Mouse (Mus musculus) kidney, embryonic 14.5 days (tissue): ENCODE data around the gene Tbc1d10b. TPM values are rescaled to one million over a fixed set of nuclear protein-coding genes. Genes with fewer than 3 reads are reported as not detected.
"Not testable (repeated sequence)": the region's sequence is repeated elsewhere in the genome, so short reads cannot be mapped to it uniquely, and the experiment has no call there.

ENCODE experiments used
- ATAC-seq: fragments of 200-750 bp; cut with Nextera tagmentation; 2 replicates; pipeline ENCODE4 v1.8.0; 2017; ENCODE audit warnings: moderate number of reproducible peaks, mild to moderate bottlenecking, moderate TSS enrichment, moderate library complexity; ENCODE audit not compliant: low FRiP score, low TSS enrichment
- H3K27ac ChIP-seq: fragments of 300-500 bp; sonication (generic); 2 replicates; pipeline ENCODE4 v1.5.1; 2014; ENCODE audit warnings: low read depth, mild to moderate bottlenecking, low read length, moderate library complexity, mixed read lengths
- H3K27me3 ChIP-seq: fragments of 300-500 bp; sonication (generic); 2 replicates; pipeline ENCODE4 v1.6.1; 2014; ENCODE audit warnings: mild to moderate bottlenecking, low read length; ENCODE audit not compliant: control insufficient read depth, insufficient read depth
- H3K36me3 ChIP-seq: fragments of 300-500 bp; sonication (generic); 2 replicates; pipeline ENCODE4 v1.6.1; 2014; ENCODE audit warnings: low read length, mixed read lengths; ENCODE audit not compliant: control insufficient read depth, insufficient read depth
- H3K4me1 ChIP-seq: fragments of 300-500 bp; sonication (generic); 2 replicates; pipeline ENCODE4 v1.6.1; 2014; ENCODE audit warnings: low read length, mixed read lengths; ENCODE audit not compliant: control insufficient read depth, insufficient read depth
- H3K4me2 ChIP-seq: fragments of 300-500 bp; sonication (generic); replicated peaks from 2 replicates; pipeline ENCODE4 v1.6.1; 2014; ENCODE audit warnings: low read depth, mild to moderate bottlenecking, low read length
- H3K4me3 ChIP-seq: fragments of 300-500 bp; sonication (generic); 2 replicates; pipeline ENCODE4 v1.5.1; 2014; ENCODE audit warnings: mild to moderate bottlenecking, low read length
- H3K9ac ChIP-seq: fragments of 300-500 bp; sonication (generic); 2 replicates; pipeline ENCODE4 v1.6.1; 2014; ENCODE audit warnings: low read depth, mild to moderate bottlenecking, low read length, moderate library complexity
- H3K9me3 ChIP-seq: fragments of 300-500 bp; sonication (generic); 2 replicates; pipeline ENCODE4 v1.6.1; 2016; ENCODE audit warnings: low read length; ENCODE audit not compliant: control insufficient read depth
- WGBS: fragments of 180-500 bp; shearing (Covaris S2); extraction: QIAGEN DNeasy Blood & Tissue Kit; methylation state at CpG from one replicate; pipeline ENCODE4 v1.1.7; 2014; 5-methylcytosine and 5-hydroxymethylcytosine counted together
- polyA plus RNA-seq: library from polyadenylated mRNA; unstranded; fragments of >200 nt; fragmentation: Nextera tagmentation; extraction: Ambion mirVana; gene quantifications from 2 replicates; pipeline ENCODE4 v1.2.1, GENCODE M21; 2014

The Tbc1d10b gene
- polyA plus RNA-seq, result 13.5 and 19.7 TPM in 2 replicates

GRCm38 (mm10) chr7:127208295-127208552 is at the start of gene Tbc1d10b:
Gene Tbc1d10b (minus strand): TSS chr7:127208468.
- peaks cover 17% of the 10 kb centered on the region for H3K4me1 ChIP-seq
- 1% methylated on average over 33 of the region's 44 CpGs for WGBS
- H3K36me3 ChIP-seq, result peaks cover 9% of the 10 kb centered on the region
- H3K27me3 ChIP-seq, result no peaks in the 10 kb centered on the region
- peak within 1 kb of the TSS; percentile 87 for H3K4me3 ChIP-seq
- peak within 1 kb of the TSS; percentile 75 for H3K4me2 ChIP-seq
- ATAC-seq, result peak; percentile 46; the same call in 1 of the 2 replicates
- peak within 1 kb of the TSS; percentile 85 for H3K27ac ChIP-seq
- H3K9me3 ChIP-seq, result no peaks in the 10 kb centered on the region
- peak within 1 kb of the TSS; percentile 89 for H3K9ac ChIP-seq

DNA sequence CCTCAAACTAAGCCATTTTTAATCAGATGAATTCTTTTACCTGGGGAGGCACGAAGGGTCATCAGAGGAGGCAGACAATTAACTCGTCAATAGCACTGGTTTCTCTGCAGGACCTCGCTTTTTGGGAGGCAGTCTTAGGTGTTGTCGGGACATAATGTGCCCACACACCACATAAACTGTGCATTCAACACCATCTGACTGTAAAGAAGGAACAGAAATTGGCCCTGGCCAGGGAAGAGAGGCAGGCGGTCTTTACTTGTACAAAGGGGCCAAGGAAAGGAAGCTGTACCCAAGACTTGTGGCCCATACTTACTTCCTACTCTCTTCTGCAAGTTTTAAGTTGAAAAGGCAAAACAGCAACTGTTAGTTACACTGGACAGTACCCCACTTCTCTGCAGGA is 48.2 kb upstream of the Tbc1d10b start:
- Histone ChIP-seq H3K4me1 (peaks cover 12% of the 10 kb centered on the region), H3K4me2 (no peak overlapping the region), H3K27ac (no peak overlapping the region), H3K9ac (no peak overlapping the region), H3K27me3 (no peaks in the 10 kb centered on the region), H3K4me3 (no peak overlapping the region), H3K36me3 (peaks cover 16% of the 10 kb centered on the region; the same call in 1 of the 2 replicates), H3K9me3 (no peaks in the 10 kb centered on the region)
- ATAC-seq, result no peak
- 94% methylated on average over 5 of the region's 5 CpGs for WGBS

- Histone ChIP-seq H3K9me3 (no peaks in the 10 kb centered on the region), H3K36me3 (peaks cover 16% of the 10 kb centered on the region; the same call in 1 of the 2 replicates), H3K9ac (no peak overlapping the region), H3K4me2 (no peak overlapping the region), H3K27ac (no peak overlapping the region), H3K4me3 (no peak overlapping the region), H3K4me1 (peaks cover 12% of the 10 kb centered on the region), H3K27me3 (no peaks in the 10 kb centered on the region)
- 95% methylated on average over 2 of the region's 2 CpGs for WGBS
- ATAC-seq, result no peak
These were observed 47.7 kb upstream of the Tbc1d10b start for GRCm38 (mm10) chr7:127255965-127256364.

- Histone ChIP-seq H3K4me3 (peak overlapping the region; percentile 54), H3K4me2 (peak overlapping the region; percentile 85), H3K4me1 (peaks cover 12% of the 10 kb centered on the region), H3K9me3 (no peaks in the 10 kb centered on the region), H3K27ac (peak overlapping the region; percentile 93), H3K36me3 (peaks cover 21% of the 10 kb centered on the region; the same call in 1 of the 2 replicates), H3K27me3 (no peaks in the 10 kb centered on the region), H3K9ac (peak overlapping the region; percentile 73; the same call in 1 of the 2 replicates)
- no peak for ATAC-seq
- WGBS, result 12% methylated on average over 4 of the region's 4 CpGs
These were observed 46.7 kb upstream of the Tbc1d10b start for GRCm38 (mm10) chr7:127255008-127255407.

DNA sequence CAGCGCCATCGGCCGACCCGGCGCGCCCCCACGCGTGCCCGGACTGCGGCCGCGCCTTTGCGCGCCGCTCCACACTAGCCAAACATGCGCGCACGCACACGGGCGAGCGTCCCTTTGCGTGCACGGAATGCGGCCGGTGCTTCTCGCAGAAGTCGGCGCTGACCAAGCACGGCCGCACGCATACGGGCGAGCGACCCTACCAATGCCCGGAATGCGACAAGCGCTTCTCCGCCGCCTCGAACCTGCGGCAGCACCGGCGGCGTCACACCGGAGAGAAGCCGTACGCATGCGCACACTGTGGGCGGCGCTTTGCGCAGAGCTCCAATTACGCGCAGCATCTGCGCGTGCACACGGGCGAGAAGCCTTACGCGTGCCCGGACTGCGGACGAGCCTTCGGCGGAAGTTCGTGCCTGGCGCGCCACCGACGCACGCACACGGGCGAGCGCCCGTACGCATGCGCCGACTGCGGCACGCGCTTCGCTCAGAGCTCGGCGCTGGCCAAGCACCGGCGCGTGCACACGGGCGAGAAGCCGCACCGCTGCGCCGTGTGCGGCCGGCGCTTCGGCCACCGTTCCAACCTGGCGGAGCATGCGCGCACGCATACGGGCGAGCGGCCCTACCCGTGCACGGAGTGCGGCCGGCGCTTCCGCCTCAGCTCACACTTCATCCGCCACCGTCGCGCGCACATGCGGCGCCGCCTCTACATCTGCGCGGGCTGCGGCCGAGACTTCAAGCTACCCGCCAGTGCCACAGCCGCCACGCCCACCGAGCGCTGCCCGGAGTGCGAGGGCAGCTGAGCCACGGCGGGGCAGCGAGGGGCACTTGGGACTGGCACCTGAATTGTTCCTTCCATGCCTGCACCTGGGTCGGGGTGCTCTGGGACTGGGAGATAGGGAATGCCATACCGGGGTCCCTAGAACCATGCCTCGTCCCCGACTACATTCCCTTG is 45.8 kb upstream of the Tbc1d10b start:
- peak overlapping the region; percentile 85 for H3K4me2 ChIP-seq
- H3K9me3 ChIP-seq, result no peaks in the 10 kb centered on the region
- peak overlapping the region; percentile 93 for H3K27ac ChIP-seq
- H3K36me3 ChIP-seq, result peaks cover 26% of the 10 kb centered on the region; the same call in 1 of the 2 replicates
- ATAC-seq, result peak; percentile 97
- peaks cover 10% of the 10 kb centered on the region for H3K4me1 ChIP-seq
- no peaks in the 10 kb centered on the region for H3K27me3 ChIP-seq
- under 1% methylated on average over 134 of the region's 136 CpGs for WGBS
- peak overlapping the region; percentile 73 for H3K9ac ChIP-seq
- H3K4me3 ChIP-seq, result peak overlapping the region; percentile 54

- Histone ChIP-seq H3K4me1 (peaks cover 8% of the 10 kb centered on the region), H3K4me3 (peak overlapping the region; percentile 54), H3K27ac (no peak overlapping the region; the same call in 1 of the 2 replicates), H3K9me3 (no peaks in the 10 kb centered on the region), H3K4me2 (peak overlapping the region; percentile 85), H3K36me3 (peaks cover 28% of the 10 kb centered on the region; the same call in 1 of the 2 replicates), H3K9ac (peak overlapping the region; percentile 73; the same call in 1 of the 2 replicates), H3K27me3 (no peaks in the 10 kb centered on the region)
- no peak for ATAC-seq
- 82% methylated on average over 6 of the region's 6 CpGs for whole genome bisulfite sequencing
These were observed 45.1 kb upstream of the Tbc1d10b start for GRCm38 (mm10) chr7:127253341-127253740.

DNA sequence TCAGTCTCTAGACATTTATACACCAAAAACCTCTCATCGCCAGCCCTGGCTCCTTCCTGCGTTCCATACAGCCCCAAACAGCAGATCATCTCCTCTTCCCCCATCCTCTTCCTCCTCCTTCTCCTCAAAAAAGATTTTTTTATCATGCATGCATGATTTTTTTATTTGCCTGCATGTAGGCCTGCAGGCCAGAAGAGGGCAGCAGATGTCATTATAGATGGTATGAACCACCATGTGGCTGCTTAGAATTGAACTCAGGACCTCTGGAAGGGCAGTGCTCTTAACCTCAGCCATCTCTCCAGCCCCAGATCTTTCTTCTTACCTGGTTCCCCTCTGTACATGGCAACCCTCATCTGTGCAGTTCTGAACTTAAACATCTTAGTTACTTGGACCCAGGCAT is 44.1 kb upstream of the Tbc1d10b start:
- ATAC-seq, result no peak
- Histone ChIP-seq H3K4me1 (peaks cover 8% of the 10 kb centered on the region), H3K36me3 (peaks cover 28% of the 10 kb centered on the region; the same call in 1 of the 2 replicates), H3K27ac (no peak overlapping the region), H3K27me3 (no peaks in the 10 kb centered on the region), H3K4me2 (no peak overlapping the region), H3K9ac (no peak overlapping the region), H3K4me3 (no peak overlapping the region), H3K9me3 (no peaks in the 10 kb centered on the region)
- 88% methylated on average over 2 of the region's 2 CpGs for WGBS

DNA sequence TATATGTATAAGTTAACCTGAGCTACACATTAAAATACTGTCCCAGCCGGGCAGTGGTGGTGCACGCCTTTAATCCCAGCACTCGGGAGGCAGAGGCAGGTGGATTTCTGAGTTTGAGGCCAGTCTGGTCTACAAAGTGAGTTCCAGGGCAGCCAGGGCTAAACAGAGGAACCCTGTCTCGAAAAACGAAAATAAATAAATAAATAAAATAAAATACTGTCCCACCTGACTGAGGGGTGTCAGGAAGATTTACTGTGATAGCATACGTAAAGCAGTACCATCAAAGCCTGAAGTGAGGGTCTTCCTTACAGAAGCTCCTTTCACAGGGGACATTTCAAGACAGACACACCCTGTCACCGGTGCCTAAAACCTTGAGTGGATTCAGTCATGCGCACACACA is 42.2 kb upstream of the Tbc1d10b start:
- not testable (repeated sequence) for H3K9ac ChIP-seq, H3K4me2 ChIP-seq, H3K27ac ChIP-seq, H3K4me3 ChIP-seq, ATAC-seq, H3K27me3 ChIP-seq, H3K9me3 ChIP-seq
- H3K36me3 ChIP-seq, result peaks cover 27% of the 10 kb centered on the region
- H3K4me1 ChIP-seq, result peaks cover 17% of the 10 kb centered on the region
- WGBS, result 92% methylated on average over 8 of the region's 8 CpGs
